Mouse (Mus musculus) bone marrow macrophage, adult 2 months (primary cell): ENCODE measurements around the gene BC049762. TPM values are rescaled to one million over a fixed set of nuclear protein-coding genes. Genes with fewer than 3 reads are reported as not detected.

ENCODE experiments used
- H3K27ac ChIP-seq: 2 replicates; pipeline ENCODE4 v1.5.1; 2012; ENCODE audit warnings: low read depth, low read length; ENCODE audit not compliant: insufficient read depth
- H3K4me1 ChIP-seq: 2 replicates; pipeline ENCODE4 v1.6.1; 2012; ENCODE audit warnings: low read length; ENCODE audit not compliant: control insufficient read depth, insufficient read depth
- H3K4me3 ChIP-seq: 2 replicates; pipeline ENCODE4 v1.5.1; 2012; ENCODE audit warnings: mild to moderate bottlenecking, low read length, moderate library complexity; ENCODE audit not compliant: insufficient read depth
- CTCF ChIP-seq: IDR thresholded peaks from 2 replicates; pipeline ENCODE4 v1.5.1; 2012; ENCODE audit warnings: low read depth, mild to moderate bottlenecking, low read length, moderate library complexity
- POLR2A ChIP-seq: IDR thresholded peaks from 2 replicates; pipeline ENCODE4 v1.6.1; 2012; ENCODE audit warnings: mild to moderate bottlenecking, low read depth, low read length, borderline replicate concordance
- polyA plus RNA-seq: library from polyadenylated mRNA; stranded (reverse); fragments of >200 nt; gene quantifications from 2 replicates; pipeline ENCODE4 v1.2.4, GENCODE M21; 2012; ENCODE audit not compliant: missing spikeins, insufficient read depth, insufficient read length

BC049762 gene
- polyA plus RNA-seq, 1 experiment: not detected

- H3K27ac ChIP-seq: no peak within 1 kb of the TSS
- H3K4me1 ChIP-seq: no peaks in the 10 kb centered on the region
- TF ChIP-seq POLR2A: no peak
- peak; percentile 98 for TF ChIP-seq CTCF
- H3K4me3 ChIP-seq: peak within 1 kb of the TSS; percentile 62
These were observed 26.8 kb upstream of the BC049762 start, which contains the start of gene Col23a1 for GRCm38 (mm10) chr11:51289564-51290041. TSS of gene Col23a1 (plus strand) at chr11:51289920.

GRCm38 (mm10) chr11:51274418-51274817 is 11.6 kb upstream of the BC049762 start:
- Histone ChIP-seq H3K4me3 (no peak overlapping the region), H3K4me1 (0 out of 2 replicates have a peak, but pooled peaks cover 2% of the 10 kb centered on the region), H3K27ac (no peak overlapping the region)
- no peak for TF ChIP-seq POLR2A
- no peak for TF ChIP-seq CTCF

- Histone ChIP-seq H3K4me3 (peak overlapping the region; percentile 85), H3K27ac (peak overlapping the region; percentile 74), H3K4me1 (peaks cover 13% of the 10 kb centered on the region)
- TF ChIP-seq CTCF (peak; percentile 57; the same call in 1 of the 2 replicates), POLR2A (no peak)
These were observed 2.5 kb upstream of the BC049762 start for GRCm38 (mm10) chr11:51265326-51265725.

- H3K4me1 ChIP-seq: peaks cover 13% of the 10 kb centered on the region
- peak overlapping the region; percentile 85 for H3K4me3 ChIP-seq
- TF ChIP-seq CTCF: no peak
- no peak for TF ChIP-seq POLR2A
- H3K27ac ChIP-seq: peak overlapping the region; percentile 31
These were observed 1.5 kb upstream of the BC049762 start for GRCm38 (mm10) chr11:51264352-51264751.

GRCm38 (mm10) chr11:51263286-51263831 is 513 bp upstream of the BC049762 start:
- Histone ChIP-seq H3K4me1 (peaks cover 13% of the 10 kb centered on the region), H3K27ac (peak overlapping the region; percentile 78), H3K4me3 (peak overlapping the region; percentile 85)
- TF ChIP-seq POLR2A: no peak
- no peak for TF ChIP-seq CTCF

- H3K27ac ChIP-seq: peak within 1 kb of the TSS; percentile 33
- peak within 1 kb of the TSS; percentile 85 for H3K4me3 ChIP-seq
- H3K4me1 ChIP-seq: peaks cover 10% of the 10 kb centered on the region
- no peak for TF ChIP-seq CTCF
- no peak for TF ChIP-seq POLR2A
These were observed 1.1 kb downstream of the BC049762 start, which contains the start of gene Clk4 for GRCm38 (mm10) chr11:51261680-51262219. TSS of gene Clk4 (plus strand) at chr11:51261730.

GRCm38 (mm10) chr11:51257006-51257405 is 5.8 kb downstream of the BC049762 start:
- TF ChIP-seq CTCF (no peak), POLR2A (no peak)
- Histone ChIP-seq H3K4me1 (peaks cover under 1% of the 10 kb centered on the region; the same call in 1 of the 2 replicates), H3K4me3 (no peak overlapping the region), H3K27ac (no peak overlapping the region)

GRCm38 (mm10) chr11:51242897-51243296 is 19.9 kb downstream of the BC049762 start:
- no peak overlapping the region for H3K27ac ChIP-seq
- no peaks in the 10 kb centered on the region for H3K4me1 ChIP-seq
- no peak overlapping the region for H3K4me3 ChIP-seq
- TF ChIP-seq CTCF (no peak), POLR2A (no peak)

GRCm38 (mm10) chr11:51234626-51235025 is 28.2 kb downstream of the BC049762 start:
- Histone ChIP-seq H3K27ac (no peak overlapping the region), H3K4me1 (no peaks in the 10 kb centered on the region), H3K4me3 (no peak overlapping the region)
- no peak for TF ChIP-seq CTCF
- no peak for TF ChIP-seq POLR2A

- TF ChIP-seq CTCF: no peak
- no peak for TF ChIP-seq POLR2A
- Histone ChIP-seq H3K4me1 (no peaks in the 10 kb centered on the region), H3K4me3 (no peak overlapping the region), H3K27ac (no peak overlapping the region)
These were observed 35.7 kb downstream of the BC049762 start for GRCm38 (mm10) chr11:51227104-51227503.
